Mouse (Mus musculus): Measurements from ENCODE around the gene Has1. TPM values are rescaled to one million over a fixed set of nuclear protein-coding genes. Genes with fewer than 3 reads are reported as not detected.
"Not testable (repeated sequence)": the region's sequence is repeated elsewhere in the genome, so short reads cannot be mapped to it uniquely, and the experiment has no call there.

The Has1 gene
- total RNA-seq, 1 experiment from 2014 or later = not detected

- peak; percentile 67 for ATAC-seq (replicated peaks; ENCODE audit: low read depth, poor library complexity, severe bottlenecking)
Measured at GRCm38 (mm10) chr17:17845187-17846027, 9.6 kb downstream of the Has1 start.

GRCm38 (mm10) chr17:17844606-17845005 is 10.4 kb downstream of the Has1 start:
- not testable (repeated sequence) for ATAC-seq (replicated peaks; ENCODE audit: low read depth, poor library complexity, severe bottlenecking)

- no peak for ATAC-seq (replicated peaks; ENCODE audit: low read depth, poor library complexity, severe bottlenecking)
Measured at GRCm38 (mm10) chr17:17843534-17844261, 11.3 kb downstream of the Has1 start.

GRCm38 (mm10) chr17:17840796-17841195 is 14.2 kb downstream of the Has1 start:
- ATAC-seq (replicated peaks; ENCODE audit: low read depth, poor library complexity, severe bottlenecking) = no peak

GRCm38 (mm10) chr17:17839276-17839675 is 15.7 kb downstream of the Has1 start:
- ATAC-seq (replicated peaks; ENCODE audit: low read depth, poor library complexity, severe bottlenecking) = no peak

- peak; percentile 97 for ATAC-seq (replicated peaks; ENCODE audit: low read depth, poor library complexity, severe bottlenecking)
Measured at GRCm38 (mm10) chr17:17837919-17838701, 16.9 kb downstream of the Has1 start.

GRCm38 (mm10) chr17:17837426-17837825 is 17.6 kb downstream of the Has1 start:
- ATAC-seq (replicated peaks; ENCODE audit: low read depth, poor library complexity, severe bottlenecking) = 0 out of 2 replicates have a peak, but pooled peaks have one; percentile 1

- ATAC-seq (replicated peaks; ENCODE audit: low read depth, poor library complexity, severe bottlenecking) = no peak
Measured at GRCm38 (mm10) chr17:17836101-17836500, 18.9 kb downstream of the Has1 start.

- ATAC-seq (replicated peaks; ENCODE audit: low read depth, poor library complexity, severe bottlenecking) = no peak
Measured at GRCm38 (mm10) chr17:17834896-17835295, 20.1 kb downstream of the Has1 start.

GRCm38 (mm10) chr17:17830731-17831130 is 24.3 kb downstream of the Has1 start:
- no peak for ATAC-seq (replicated peaks; ENCODE audit: low read depth, poor library complexity, severe bottlenecking)

GRCm38 (mm10) chr17:17829816-17830535 is 25.0 kb downstream of the Has1 start:
- ATAC-seq (replicated peaks; ENCODE audit: low read depth, poor library complexity, severe bottlenecking) = no peak

GRCm38 (mm10) chr17:17829052-17829785 is 25.8 kb downstream of the Has1 start:
- ATAC-seq (replicated peaks; ENCODE audit: low read depth, poor library complexity, severe bottlenecking) = no peak

- ATAC-seq (replicated peaks; ENCODE audit: low read depth, poor library complexity, severe bottlenecking) = peak; percentile 1; the same call in 1 of the 2 replicates
Measured at GRCm38 (mm10) chr17:17828191-17828981, 26.6 kb downstream of the Has1 start.

- ATAC-seq (replicated peaks; ENCODE audit: low read depth, poor library complexity, severe bottlenecking) = peak; percentile 40
Measured at GRCm38 (mm10) chr17:17827658-17828190, 27.3 kb downstream of the Has1 start.

- ATAC-seq (replicated peaks; ENCODE audit: low read depth, poor library complexity, severe bottlenecking) = peak; percentile 33
Measured at GRCm38 (mm10) chr17:17826751-17827657, 28.0 kb downstream of the Has1 start, which contains the start of gene Spaca6. Spaca6 (plus strand) TSS chr17:17827158.

GRCm38 (mm10) chr17:17825921-17826591 is 28.9 kb downstream of the Has1 start:
- peak; percentile 6 for ATAC-seq (replicated peaks; ENCODE audit: low read depth, poor library complexity, severe bottlenecking)

Data from common myeloid progenitor, adult 5-6 weeks (primary cell).